Mouse (Mus musculus): Measurements from ENCODE around the gene Rara. TPM values are rescaled to one million over a fixed set of nuclear protein-coding genes. Genes with fewer than 3 reads are reported as not detected.
A peak's percentile ranks its signal among the peaks of the same experiment; 100 is the strongest.

Gene Rara
- polyA plus RNA-seq, 1 experiment from 2014 or later = 43.2 TPM

DNA sequence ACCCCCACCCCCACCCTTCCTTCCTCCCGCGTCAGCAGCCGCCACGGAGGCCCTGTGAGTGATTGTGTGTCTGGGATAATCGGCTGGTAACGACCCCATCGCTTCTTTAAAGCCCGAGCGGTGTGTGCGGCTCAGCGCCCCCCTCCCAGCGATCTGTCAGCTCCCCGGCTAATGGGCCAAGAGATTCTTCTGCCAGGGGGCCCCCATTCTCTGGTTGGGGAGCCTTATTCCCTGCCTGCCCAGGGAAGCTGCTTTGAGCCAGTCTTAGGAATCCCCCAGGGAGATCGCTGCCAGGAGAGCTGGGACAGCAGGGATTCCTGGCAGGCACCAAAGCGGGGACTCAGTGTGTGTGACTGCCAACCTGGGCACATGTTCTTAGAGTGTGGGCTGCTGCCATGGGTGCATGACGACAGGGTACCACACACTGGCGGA, 41.9 kb downstream of the Rara start:
- WGBS = 18% methylated on average over 17 of the region's 17 CpGs
- TF ChIP-seq CTCF (IDR thresholded peaks at IDR 0.05; ENCODE audit: low read depth) = no peak
- Histone ChIP-seq H3K4me3 (ENCODE audit: low read depth, low read length) (no peak overlapping the region), H3K36me3 (ENCODE audit: insufficient read depth) (peaks cover 85% of the 10 kb centered on the region), H3K4me2 (peak overlapping the region; percentile 46; the same call in 1 of the 2 replicates), H3K9ac (no peak overlapping the region), H3K27ac (ENCODE audit: low read depth) (peak overlapping the region; percentile 50; the same call in 1 of the 2 replicates), H3K4me1 (ENCODE audit: insufficient read depth) (peaks cover 57% of the 10 kb centered on the region), H3K27me3 (ENCODE audit: insufficient read depth, low read length) (no peaks in the 10 kb centered on the region), H3K9me3 (ENCODE audit: low read depth, low read length) (no peaks in the 10 kb centered on the region)
- peak; percentile 71 for DNase-seq
- ATAC-seq (ENCODE audit: insufficient read depth) = 0 out of 2 replicates have a peak, but pooled peaks have one; percentile 2

GRCm38 (mm10) chr11:98970191-98970925, 42.7 kb downstream of the Rara start:
- Histone ChIP-seq H3K4me2 (0 out of 2 replicates have a peak overlapping the region, but pooled peaks have one; percentile 1), H3K27me3 (ENCODE audit: insufficient read depth, low read length) (no peaks in the 10 kb centered on the region), H3K4me3 (ENCODE audit: low read depth, low read length) (no peak overlapping the region), H3K4me1 (ENCODE audit: insufficient read depth) (peaks cover 49% of the 10 kb centered on the region), H3K9me3 (ENCODE audit: low read depth, low read length) (no peaks in the 10 kb centered on the region; the same call in 1 of the 2 replicates), H3K36me3 (ENCODE audit: insufficient read depth) (peaks cover 89% of the 10 kb centered on the region), H3K9ac (no peak overlapping the region), H3K27ac (ENCODE audit: low read depth) (no peak overlapping the region)
- TF ChIP-seq CTCF (IDR thresholded peaks at IDR 0.05; ENCODE audit: low read depth) = no peak
- ATAC-seq (ENCODE audit: insufficient read depth) = no peak
- no peak for DNase-seq
- 57% methylated on average over 29 of the region's 29 CpGs for WGBS

- WGBS = 69% methylated on average over 23 of the region's 23 CpGs
- no peak overlapping the region for H3K9ac ChIP-seq
These were observed 43.9 kb downstream of the Rara start for GRCm38 (mm10) chr11:98971316-98972031.

DNA sequence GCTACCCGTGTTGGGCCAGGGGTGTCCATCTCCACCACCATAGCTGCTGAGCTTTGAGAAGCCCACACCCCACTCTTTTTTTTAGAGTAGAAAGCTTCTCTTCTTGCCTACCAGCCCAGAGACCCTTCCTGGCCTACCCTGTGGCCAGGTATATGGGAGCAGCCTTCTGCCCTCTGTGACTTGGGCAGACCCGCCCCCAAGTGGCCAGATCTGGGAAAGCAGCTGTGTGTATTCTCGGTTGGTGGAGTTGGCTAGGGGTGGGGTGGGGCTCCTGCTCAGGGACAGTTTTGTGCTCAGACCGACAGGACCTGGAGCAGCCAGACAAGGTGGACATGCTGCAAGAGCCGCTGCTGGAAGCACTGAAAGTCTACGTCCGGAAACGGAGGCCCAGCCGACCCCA, 44.6 kb downstream of the Rara start:
- Histone ChIP-seq H3K9ac (no peak overlapping the region), H3K4me1 (ENCODE audit: insufficient read depth) (peaks cover 33% of the 10 kb centered on the region), H3K27ac (ENCODE audit: low read depth) (no peak overlapping the region), H3K4me2 (no peak overlapping the region), H3K4me3 (ENCODE audit: low read depth, low read length) (no peak overlapping the region), H3K36me3 (ENCODE audit: insufficient read depth) (peaks cover 78% of the 10 kb centered on the region), H3K27me3 (ENCODE audit: insufficient read depth, low read length) (no peaks in the 10 kb centered on the region), H3K9me3 (ENCODE audit: low read depth, low read length) (no peaks in the 10 kb centered on the region; the same call in 1 of the 2 replicates)
- TF ChIP-seq CTCF (IDR thresholded peaks at IDR 0.05; ENCODE audit: low read depth) = peak; percentile 95
- 58% methylated on average over 9 of the region's 9 CpGs for WGBS
- DNase-seq = peak; percentile 89
- ATAC-seq (ENCODE audit: insufficient read depth) = no peak

More at GRCm38 (mm10) chr11:98971316-98972031, 43.9 kb downstream of the Rara start:
- no peaks in the 10 kb centered on the region; the same call in 1 of the 2 replicates for H3K9me3 ChIP-seq (ENCODE audit: low read depth, low read length)
- H3K4me1 ChIP-seq (ENCODE audit: insufficient read depth) = peaks cover 38% of the 10 kb centered on the region
- no peak for TF ChIP-seq CTCF (IDR thresholded peaks at IDR 0.05; ENCODE audit: low read depth)
- DNase-seq = peak; percentile 86
- peaks cover 85% of the 10 kb centered on the region for H3K36me3 ChIP-seq (ENCODE audit: insufficient read depth)
- H3K4me3 ChIP-seq (ENCODE audit: low read depth, low read length) = no peak overlapping the region
- H3K4me2 ChIP-seq = no peak overlapping the region
- no peaks in the 10 kb centered on the region for H3K27me3 ChIP-seq (ENCODE audit: insufficient read depth, low read length)
- H3K27ac ChIP-seq (ENCODE audit: low read depth) = peak overlapping the region; percentile 36; the same call in 1 of the 2 replicates
- no peak for ATAC-seq (ENCODE audit: insufficient read depth)

- H3K36me3 ChIP-seq (ENCODE audit: insufficient read depth) = peaks cover 72% of the 10 kb centered on the region
- ATAC-seq (ENCODE audit: insufficient read depth) = no peak
- no peak overlapping the region for H3K9ac ChIP-seq
- 86% methylated on average over 9 of the region's 9 CpGs for WGBS
- H3K4me1 ChIP-seq (ENCODE audit: insufficient read depth) = peaks cover 27% of the 10 kb centered on the region
- no peak overlapping the region for H3K4me2 ChIP-seq
- no peaks in the 10 kb centered on the region for H3K27me3 ChIP-seq (ENCODE audit: insufficient read depth, low read length)
- DNase-seq = no peak
- H3K9me3 ChIP-seq (ENCODE audit: low read depth, low read length) = no peaks in the 10 kb centered on the region; the same call in 1 of the 2 replicates
- no peak overlapping the region for H3K27ac ChIP-seq (ENCODE audit: low read depth)
- H3K4me3 ChIP-seq (ENCODE audit: low read depth, low read length) = no peak overlapping the region
- no peak for TF ChIP-seq CTCF (IDR thresholded peaks at IDR 0.05; ENCODE audit: low read depth)
These were observed 45.3 kb downstream of the Rara start for GRCm38 (mm10) chr11:98972801-98973360.

GRCm38 (mm10) chr11:98973584-98973983, 46.0 kb downstream of the Rara start:
- no peak for TF ChIP-seq CTCF (IDR thresholded peaks at IDR 0.05; ENCODE audit: low read depth)
- Histone ChIP-seq H3K4me1 (ENCODE audit: insufficient read depth) (peaks cover 20% of the 10 kb centered on the region), H3K27ac (ENCODE audit: low read depth) (no peak overlapping the region), H3K27me3 (ENCODE audit: insufficient read depth, low read length) (no peaks in the 10 kb centered on the region), H3K36me3 (ENCODE audit: insufficient read depth) (peaks cover 66% of the 10 kb centered on the region), H3K4me3 (ENCODE audit: low read depth, low read length) (no peak overlapping the region), H3K9me3 (ENCODE audit: low read depth, low read length) (no peaks in the 10 kb centered on the region; the same call in 1 of the 2 replicates), H3K4me2 (no peak overlapping the region), H3K9ac (no peak overlapping the region)
- DNase-seq (no peak), ATAC-seq (ENCODE audit: insufficient read depth) (no peak)
- WGBS = 73% methylated on average over 14 of the region's 14 CpGs

Data from lung, embryonic 14.5 days (tissue).